Mouse (Mus musculus) central nervous system, embryonic 11.5 days (tissue): ENCODE results near the gene Dhx34. TPM values are rescaled to one million over a fixed set of nuclear protein-coding genes. Genes with fewer than 3 reads are reported as not detected.

Source experiments
- polyA plus RNA-seq: library from polyadenylated mRNA; depleted of rRNA; stranded (reverse); fragments of >200 nt; gene quantifications from 2 replicates; pipeline ENCODE4 v1.2.3, GENCODE M21; 2012; rRNA removed

Dhx34 gene
- polyA plus RNA-seq = 14.1 and 16.5 TPM in 2 replicates

DNA sequence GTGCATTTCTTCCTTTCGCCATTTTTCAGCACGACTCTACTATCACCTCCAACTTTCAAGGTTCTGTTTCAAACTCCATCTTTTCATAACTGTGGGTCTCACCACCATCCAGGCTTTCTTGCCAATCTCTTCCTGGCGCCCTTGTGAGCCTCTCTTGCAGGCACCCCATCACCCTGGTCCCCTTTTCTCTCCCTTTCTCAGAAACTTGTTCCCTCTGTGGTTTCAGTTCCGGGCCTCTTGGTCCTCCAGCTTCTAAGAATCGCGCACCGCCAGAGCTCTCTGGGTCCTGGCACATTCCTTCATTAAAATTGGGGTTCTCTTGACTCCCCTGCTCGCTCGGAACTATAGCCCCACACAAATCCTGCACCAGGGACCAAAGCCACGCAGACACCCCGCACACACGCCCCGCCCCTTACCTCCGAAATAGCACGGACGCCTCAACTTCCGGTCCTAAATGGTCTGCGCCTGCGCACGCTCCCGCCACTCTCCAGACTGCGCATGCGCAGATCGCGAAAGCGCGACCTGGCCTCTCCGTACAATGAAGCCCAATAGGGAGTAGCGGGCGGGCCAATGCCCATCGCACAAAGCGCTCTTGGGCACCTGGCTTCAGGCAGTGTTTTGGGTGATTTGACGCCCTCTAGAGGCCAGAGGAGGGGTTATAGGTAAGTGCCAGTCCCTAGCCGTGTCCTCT is at the start of gene Dhx34:
TSS of gene Dhx34 (minus strand) at position 456 of the 691 bp plus-strand sequence.

DNA sequence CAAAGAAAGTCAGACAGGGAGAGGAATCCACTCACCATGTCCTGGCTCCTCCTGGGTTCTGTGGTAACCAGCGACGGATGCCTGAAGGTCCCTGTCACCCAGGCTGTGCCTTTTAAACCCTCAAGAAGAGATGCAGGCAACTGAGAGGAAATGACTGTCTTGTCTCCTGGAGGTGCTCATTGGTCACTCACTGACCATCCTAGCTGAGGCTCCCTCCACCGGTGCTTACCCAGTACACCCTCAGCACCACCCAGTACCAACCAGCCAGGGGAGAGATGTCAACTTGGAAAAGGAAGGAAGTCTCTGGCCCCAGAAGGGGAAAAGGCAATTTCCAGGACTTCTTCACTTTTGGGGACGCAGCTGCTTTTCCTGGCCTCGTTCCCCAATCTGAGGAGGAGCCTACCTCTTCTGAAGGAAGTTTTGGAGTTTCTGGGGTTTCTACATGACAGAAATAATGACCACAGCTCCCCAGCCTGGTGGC is 37.3 kb upstream of the Dhx34 start, which contains the start of gene C5ar1:
TSS of gene C5ar1 (minus strand) at position 431 of the 481 bp plus-strand sequence.

DNA sequence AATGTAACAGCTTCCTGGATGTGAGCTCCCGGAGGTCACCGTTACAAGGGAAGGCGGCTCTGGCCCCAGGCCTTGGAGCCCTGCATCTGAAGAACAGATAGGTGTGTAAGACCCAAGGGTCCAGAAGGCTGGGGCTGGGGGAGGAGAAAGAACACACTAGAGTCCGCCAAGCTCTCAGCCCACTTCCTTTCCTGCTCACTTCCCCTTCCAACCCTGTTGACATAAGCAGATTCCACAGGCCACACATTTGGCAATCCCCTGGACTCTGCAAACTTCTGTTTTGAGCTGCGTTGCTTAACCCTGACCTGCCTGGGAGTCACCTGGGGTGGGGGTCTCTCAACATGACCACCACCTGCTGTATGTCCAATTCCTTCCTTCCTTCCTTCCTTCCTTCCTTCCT is 22.2 kb upstream of the Dhx34 start, which contains the start of gene C5ar2:
TSS of gene C5ar2 (minus strand) at position 88 of the 400 bp plus-strand sequence.

DNA sequence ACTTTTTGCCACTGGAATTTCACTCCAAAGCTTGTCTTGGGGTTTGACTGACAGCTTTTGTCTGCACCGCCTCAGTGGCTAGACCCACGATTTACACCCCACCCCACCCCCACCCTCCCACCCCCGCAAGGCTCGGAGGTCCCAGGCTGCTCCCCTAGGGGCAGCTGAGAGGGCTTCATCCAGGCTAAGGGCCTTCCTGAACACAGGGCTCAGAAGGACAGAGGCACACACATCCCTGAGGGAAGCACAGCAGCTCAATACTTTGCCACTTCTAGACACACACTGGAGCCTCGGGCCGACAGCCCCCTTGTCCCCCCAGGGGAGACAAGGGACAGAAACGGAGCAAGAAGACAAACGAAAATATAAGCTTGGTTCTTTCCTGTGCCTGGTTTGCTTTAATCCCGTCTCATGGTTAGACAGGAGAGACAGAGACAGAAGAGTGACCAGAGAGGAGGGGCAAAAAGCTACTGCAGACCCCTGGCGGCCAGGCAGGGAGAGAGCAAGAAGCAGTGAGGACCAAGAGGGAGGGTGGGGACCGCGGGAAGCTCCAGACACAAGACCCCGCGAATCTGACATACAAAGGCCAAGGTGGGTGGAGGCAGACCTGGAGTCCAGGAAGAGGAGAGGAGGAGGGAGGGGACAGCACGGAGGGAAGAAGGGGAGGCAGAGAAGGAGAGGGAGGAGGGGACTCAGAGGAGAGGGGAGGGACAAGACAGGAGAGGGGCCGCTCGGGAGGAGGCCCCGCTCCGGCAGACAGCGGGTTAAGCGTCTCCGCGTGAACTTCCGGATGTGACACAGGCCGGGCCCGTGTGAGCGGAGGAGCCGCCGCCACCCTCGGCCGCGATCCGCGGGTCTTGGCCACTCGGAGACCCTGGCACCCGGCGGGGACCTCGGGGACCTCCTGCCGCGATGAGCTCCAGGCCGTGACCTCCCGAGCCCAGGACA is 47.0 kb downstream of the Dhx34 start, which contains the start of gene Meis3:
TSS of gene Meis3 (plus strand) at position 494 of the 945 bp plus-strand sequence.

Other genes starting within 250 kb of the Dhx34 start
- gene Bicra, start 174.1 kb downstream of the Dhx34 start, polyA plus RNA-seq = 14.4 and 18.2 TPM in 2 replicates
- gene Zfp541, start 160.2 kb downstream of the Dhx34 start, polyA plus RNA-seq = 0.02 and 0.06 TPM in 2 replicates
- 89.3 and 171 TPM in 2 replicates for gene Napa, start 123.6 kb downstream of the Dhx34 start, polyA plus RNA-seq
- gene Kptn, start 102.1 kb downstream of the Dhx34 start, polyA plus RNA-seq = 22.1 and 26.5 TPM in 2 replicates
- gene Slc8a2, start 92.2 kb downstream of the Dhx34 start, polyA plus RNA-seq = 9.7 and 12.6 TPM in 2 replicates
- 80.4 and 100 TPM in 2 replicates for gene Meis3, start 46.9 kb downstream of the Dhx34 start, polyA plus RNA-seq
- gene C5ar2, start 22.1 kb upstream of the Dhx34 start, polyA plus RNA-seq = 0.07 and 0.13 TPM in 2 replicates
- 0.98 and 3.1 TPM in 2 replicates for gene C5ar1, start 37.5 kb upstream of the Dhx34 start, polyA plus RNA-seq
- 20.1 and 23.7 TPM in 2 replicates for gene Inafm1, start 51.6 kb upstream of the Dhx34 start, polyA plus RNA-seq
- gene Ccdc9, start 64.8 kb upstream of the Dhx34 start, polyA plus RNA-seq = 79.2 and 222 TPM in 2 replicates
- gene Bbc3, start 86.4 kb upstream of the Dhx34 start, polyA plus RNA-seq = 9.5 and 14.2 TPM in 2 replicates
- 217 and 361 TPM in 2 replicates for gene Sae1, start 165.8 kb upstream of the Dhx34 start, polyA plus RNA-seq
- 57.7 and 93.9 TPM in 2 replicates for gene Zc3h4, start 178.9 kb upstream of the Dhx34 start, polyA plus RNA-seq
- 39.6 and 43.5 TPM in 2 replicates for gene Tmem160, start 230.7 kb upstream of the Dhx34 start, polyA plus RNA-seq